Mouse (Mus musculus) MN1 (cell line): ENCODE results near the gene Nhsl1.
"Not testable (repeated sequence)": the region's sequence is repeated elsewhere in the genome, so short reads cannot be mapped to it uniquely, and the experiment has no call there.

Experiments used
- DNase-seq: peaks from one replicate; pipeline ENCODE4 v3.0.0-alpha.2; 2016; ENCODE audit warnings: low spot score

Nhsl1 gene

DNA sequence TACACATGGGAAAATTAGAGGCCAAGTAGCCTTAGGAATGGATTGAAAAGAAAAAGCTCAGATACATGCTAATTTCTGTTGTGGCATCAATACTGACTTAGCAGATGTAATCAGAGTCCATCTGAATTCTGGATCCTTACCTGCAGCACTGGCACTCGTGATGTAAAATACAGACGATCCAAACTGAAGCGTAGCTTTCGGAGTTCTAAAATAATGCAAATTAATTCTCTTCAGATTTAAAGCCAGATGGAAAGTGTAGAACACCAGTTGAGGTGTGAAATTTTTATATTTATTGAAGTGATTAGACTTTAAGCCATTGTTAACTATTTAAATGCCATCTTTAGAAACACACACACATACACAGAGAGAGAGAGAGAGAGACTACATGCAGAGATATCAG lies 211.4 kb downstream of the Nhsl1 start:
- no peak for DNase-seq

DNA sequence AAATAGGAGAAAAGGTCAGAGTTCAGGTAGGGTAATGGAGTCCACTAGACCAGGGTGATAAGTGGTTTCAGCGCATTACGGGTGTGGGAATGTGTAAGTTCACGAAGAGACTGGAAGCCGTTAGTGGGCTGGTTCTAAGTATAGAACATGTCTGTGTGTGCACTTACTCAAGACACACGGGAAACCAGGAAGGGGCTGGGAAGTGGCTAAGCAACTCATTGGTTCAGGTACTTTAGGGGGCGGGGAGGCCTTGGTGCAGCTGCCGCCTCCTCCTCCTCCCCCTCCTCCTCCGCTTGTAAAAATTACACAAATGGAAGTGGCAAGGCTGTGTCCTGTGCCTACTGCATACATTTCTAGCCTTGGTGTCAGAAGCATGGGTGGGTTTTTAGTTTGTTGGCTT lies 213.5 kb downstream of the Nhsl1 start:
- no peak for DNase-seq

DNA sequence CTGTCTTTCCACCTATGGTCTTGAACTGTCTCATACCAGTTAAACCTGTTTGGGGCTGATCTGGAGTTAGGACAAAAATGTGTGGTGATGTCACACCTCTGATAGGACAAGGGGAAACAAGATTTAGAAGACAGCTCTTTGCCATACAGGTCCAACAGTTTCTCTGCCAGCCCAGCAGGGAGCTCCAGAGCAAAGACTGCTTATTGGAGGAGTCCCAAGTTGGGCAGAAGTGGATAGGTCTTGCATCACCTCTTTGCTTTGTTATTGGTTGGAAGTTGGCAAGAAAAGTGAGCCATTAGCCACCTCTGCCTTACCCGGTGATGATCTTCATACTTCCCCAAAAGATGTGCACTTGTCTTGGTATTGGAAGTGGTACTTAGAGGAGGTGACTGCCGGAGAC lies 218.1 kb downstream of the Nhsl1 start:
- no peak for DNase-seq

DNA sequence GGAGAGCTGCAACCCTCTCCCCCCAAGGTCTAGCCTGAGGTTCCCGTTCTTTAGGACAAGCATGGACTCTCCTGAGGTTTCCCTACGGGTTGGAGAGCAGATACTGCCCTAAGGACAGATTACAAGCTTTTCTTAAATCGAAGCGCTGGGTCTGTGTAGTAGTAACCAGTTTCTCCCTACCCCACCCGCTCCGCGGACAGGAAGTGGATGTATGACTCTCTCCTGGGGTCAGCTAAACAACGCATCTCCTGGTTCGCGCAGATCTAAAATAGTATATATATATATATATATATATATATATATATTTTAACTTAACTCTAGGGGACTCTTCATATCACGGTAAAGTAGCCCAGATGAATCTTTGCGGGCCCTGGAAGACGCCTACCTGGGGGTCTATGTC lies 226.5 kb downstream of the Nhsl1 start:
- peak; percentile 29 for DNase-seq

DNA sequence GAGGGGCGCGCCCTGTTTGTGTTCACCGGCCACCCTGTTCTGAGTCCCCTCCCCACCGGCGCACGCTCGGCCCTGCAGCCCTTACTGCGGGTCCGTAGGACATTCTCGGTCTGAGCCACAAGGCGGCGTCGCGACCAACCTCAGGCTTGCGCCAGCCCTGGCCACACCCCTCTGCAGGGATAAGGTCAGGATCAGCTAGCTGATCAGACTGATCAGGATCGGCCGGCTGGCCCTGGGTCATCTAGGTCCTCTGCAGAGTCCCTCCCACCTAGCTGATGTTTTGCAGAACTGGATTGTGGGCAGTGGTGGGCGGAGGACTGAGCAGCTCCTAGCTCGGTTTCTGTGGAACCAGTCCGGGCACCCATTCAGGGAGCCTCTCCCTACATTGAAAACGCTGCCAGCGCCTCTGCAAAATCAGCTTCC lies 227.0 kb downstream of the Nhsl1 start, which contains the start of gene Hebp2:
TSS of gene Hebp2 (minus strand) at position 264 of the 423 bp plus-strand sequence.
- DNase-seq = peak; percentile 83

DNA sequence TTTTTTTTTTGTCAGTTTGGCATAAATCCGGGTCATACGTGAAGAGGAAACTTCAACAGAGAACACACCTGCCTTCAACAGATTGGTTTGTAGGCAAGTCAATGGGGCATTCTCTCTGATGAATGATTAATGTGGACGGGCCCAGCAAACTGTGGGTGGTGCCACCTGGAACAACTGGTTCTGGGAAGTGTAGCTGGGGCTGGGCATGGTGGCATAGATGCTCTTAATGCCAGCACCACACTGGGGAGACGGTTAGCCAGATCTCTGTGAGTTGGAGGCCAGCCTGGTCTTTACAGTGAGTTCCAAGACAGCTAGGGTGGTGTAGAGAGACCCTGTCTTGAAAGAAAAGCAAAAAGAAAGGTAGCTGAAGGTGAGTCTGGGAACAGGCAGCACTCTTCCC lies 228.6 kb downstream of the Nhsl1 start:
- DNase-seq = no peak

DNA sequence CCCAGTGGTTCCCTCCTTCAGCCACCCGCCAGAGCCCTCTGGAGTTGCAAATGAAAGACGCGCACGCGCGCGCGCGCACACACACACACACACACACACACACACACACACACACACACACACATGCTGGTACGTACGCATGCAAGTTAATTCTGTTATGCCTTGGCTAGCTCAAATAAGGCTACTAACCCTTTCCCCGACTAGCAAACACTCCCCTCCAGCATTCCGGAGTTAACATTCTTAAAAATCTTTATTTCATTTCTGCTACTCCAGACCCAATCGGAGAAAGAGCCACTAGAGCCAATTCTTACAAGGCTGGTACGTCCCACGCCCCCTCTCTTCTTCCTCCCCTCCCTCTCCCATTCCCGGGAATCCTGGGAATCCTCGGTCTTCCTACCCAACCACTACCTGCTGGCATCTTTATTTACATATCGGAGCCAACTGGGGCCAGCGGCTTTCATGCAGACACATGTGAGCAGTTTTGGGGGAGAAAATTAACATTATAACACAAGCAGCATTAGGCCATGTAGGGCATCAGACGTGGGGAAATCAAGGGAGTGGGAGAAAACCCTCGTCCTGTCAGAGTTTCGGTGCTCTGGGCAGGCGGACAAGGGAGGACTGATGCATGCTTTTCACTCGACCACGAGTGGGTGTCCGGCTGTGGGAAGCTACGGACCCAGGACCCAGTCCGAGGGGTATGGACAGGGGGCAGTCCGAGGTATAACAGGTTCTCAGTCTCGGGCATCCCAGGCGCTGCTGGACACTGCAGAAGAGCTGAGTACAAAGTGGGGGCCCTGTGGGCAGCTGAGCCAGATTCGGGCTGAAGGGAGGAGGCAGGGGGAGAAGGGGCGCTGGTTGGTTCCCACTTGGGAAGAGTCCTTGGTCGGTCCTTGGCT lies 230.8 kb downstream of the Nhsl1 start:
- DNase-seq = no peak

DNA sequence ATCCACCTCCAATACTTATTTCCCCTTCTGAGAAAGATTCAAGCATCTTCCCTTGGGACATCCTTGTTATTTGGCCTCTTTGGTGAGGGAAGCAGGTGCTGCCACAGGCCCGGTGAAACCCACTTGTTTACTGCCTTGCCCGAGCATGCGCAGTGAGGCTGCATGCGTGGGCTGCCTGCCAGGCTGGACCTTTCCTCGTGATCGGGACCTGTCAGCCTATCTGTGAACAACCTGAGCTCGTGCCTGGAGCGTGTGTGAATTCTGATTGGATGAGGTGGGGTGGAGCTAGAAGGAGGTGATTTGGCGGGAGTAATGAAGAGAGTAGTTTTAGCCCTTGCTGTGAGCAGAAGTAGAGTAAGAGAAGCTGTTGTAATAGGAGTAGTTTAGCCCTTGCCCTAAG lies 240.3 kb downstream of the Nhsl1 start:
- not testable (repeated sequence) for DNase-seq

DNA sequence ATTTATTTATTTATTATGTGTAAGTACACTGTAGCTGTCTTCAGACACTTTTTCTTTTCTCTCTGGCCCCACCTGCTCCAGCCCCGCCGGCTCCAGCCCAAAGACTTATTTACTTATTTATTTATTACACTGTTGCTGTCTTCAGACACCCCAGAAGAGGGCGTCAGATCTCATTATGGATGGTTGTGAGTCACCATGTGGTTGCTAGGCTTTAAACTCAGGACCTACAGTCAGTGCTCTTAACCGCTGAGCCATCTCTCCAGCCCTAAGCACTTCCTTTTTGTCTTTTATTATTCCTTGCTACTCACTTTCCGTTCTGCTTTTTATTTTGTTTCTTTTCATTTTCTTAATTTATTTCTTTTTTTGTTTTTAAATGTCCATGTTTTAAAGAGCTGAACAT lies 242.7 kb downstream of the Nhsl1 start:
- DNase-seq = no peak

DNA sequence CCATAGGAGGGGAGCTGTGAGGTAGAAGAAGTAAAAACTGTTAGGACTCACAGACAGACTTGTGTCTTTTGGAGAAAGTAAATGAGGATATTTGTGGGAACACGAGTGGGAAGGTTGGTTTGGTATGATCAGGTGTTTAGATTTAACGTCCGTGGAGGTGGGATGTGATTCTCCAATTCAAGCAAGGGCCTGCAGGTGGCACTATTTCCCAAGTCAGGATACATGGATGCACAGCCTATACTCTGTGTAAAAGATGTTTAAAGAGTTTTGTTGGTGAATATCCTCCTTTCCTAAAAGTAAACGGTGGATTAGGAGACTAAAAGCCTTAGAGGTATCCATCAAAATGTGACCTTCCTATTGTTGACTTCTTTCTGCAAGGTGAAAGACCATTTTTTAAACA lies 244.2 kb downstream of the Nhsl1 start:
- peak; percentile 46 for DNase-seq

DNA sequence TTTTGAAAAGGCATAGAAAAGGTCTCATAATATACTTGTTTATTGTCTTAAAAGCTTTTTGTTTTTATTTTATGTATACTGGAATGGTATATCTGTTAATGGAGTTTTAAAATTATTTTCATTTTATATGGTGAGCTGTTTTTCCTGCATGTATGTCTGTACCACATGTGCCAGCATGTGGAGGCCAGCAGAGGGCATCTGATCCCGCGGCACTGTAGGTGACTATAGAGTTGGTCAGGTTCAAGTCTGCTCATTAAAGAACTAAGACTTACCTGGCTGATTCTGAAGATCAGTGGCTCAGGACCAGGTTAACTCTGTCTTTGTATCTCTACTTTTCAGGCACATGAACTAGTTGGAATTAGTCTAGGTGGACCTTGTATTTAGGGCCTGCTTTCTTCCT lies 253.8 kb downstream of the Nhsl1 start:
- DNase-seq = no peak
